Mouse (Mus musculus): ENCODE measurements at regions not wholly inside any gene's neighbourhood (a gene's known extent, or its start where the extent isn't known, plus 50 kb on each side); places are given as distances from the start of the nearest gene placed in this dataset.
A peak's percentile ranks its signal among the peaks of the same experiment; 100 is the strongest.

GRCm38 (mm10) chr3:45523281-45523680 lies 145.1 kb downstream of the Pcdh10 start:
- no peak for DNase-seq (ENCODE audit: low spot score)

- DNase-seq (ENCODE audit: low spot score): no peak
Observed at GRCm38 (mm10) chr3:45547091-45547490, 168.9 kb downstream of the Pcdh10 start.

DNA sequence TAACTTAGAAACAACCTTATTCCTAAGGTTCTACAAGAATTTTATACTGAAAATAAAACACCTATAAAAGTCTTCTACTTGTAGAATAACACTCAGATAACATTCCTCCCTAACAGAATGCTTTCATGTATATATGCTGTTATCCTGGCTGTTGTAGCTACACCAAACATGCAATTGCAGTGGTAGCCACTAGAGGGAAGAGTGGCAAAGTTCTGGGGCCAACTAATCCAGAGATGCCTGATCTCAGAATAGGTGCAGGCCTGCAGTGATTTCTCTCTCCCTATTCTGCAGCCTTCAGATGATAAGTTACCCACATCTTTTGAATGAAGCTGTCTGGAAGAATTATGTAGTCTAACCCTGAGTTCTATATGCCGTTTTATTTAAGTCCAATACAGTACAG lies 177.5 kb downstream of the Pcdh10 start:
- DNase-seq (ENCODE audit: low spot score): peak; percentile 22

GRCm38 (mm10) chr3:45572995-45573394 lies 194.8 kb downstream of the Pcdh10 start:
- DNase-seq (ENCODE audit: low spot score): no peak

GRCm38 (mm10) chr3:45577035-45577434 lies 198.8 kb downstream of the Pcdh10 start:
- DNase-seq (ENCODE audit: low spot score): no peak

GRCm38 (mm10) chr3:45593561-45593960 lies 215.4 kb downstream of the Pcdh10 start:
- no peak for DNase-seq (ENCODE audit: low spot score)

DNA sequence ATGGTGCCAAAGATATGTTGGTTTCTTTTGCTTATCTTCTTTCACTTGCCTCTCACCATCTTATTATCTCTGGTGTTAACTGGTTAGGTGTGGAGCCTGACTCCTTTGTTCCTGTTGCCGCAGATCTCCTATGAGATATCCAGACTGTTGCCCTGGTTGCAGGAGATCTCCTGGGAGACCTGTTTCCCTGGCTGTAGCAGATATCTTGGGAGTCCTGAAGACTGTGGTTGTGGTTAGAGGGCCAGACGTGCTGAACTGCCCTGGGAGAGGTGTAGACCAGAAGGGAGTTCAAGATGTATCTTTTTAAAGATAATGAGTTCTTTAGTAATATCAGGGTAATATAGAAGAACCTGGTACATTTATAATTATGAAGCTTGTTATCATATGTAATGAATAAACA lies 224.1 kb downstream of the Pcdh10 start:
- no peak for DNase-seq (ENCODE audit: low spot score)

DNA sequence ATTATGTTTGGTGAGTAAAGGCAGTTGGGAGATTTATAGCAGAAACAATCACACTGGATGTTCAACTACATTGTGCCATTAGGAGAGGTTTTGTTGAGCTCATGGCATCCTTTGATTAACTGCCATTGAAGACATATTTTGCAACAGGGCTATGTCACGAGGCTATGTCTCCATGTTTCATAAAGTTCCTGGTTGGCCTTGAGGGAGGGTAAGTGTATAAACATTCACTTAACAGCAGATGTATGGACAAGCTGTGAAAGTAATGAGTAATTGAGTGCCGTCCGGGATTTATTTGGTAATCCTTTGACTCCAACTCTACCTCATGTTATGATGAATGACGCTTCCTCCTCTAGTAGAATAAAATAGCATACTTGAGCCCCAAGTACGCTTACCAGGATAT lies 225.0 kb downstream of the Pcdh10 start:
- DNase-seq (ENCODE audit: low spot score): no peak

GRCm38 (mm10) chr3:45620729-45621128 lies 242.5 kb downstream of the Pcdh10 start:
- no peak for DNase-seq (ENCODE audit: low spot score)

- no peak for DNase-seq (ENCODE audit: low spot score)
Observed at GRCm38 (mm10) chr3:45645856-45646450, 267.8 kb downstream of the Pcdh10 start.

DNA sequence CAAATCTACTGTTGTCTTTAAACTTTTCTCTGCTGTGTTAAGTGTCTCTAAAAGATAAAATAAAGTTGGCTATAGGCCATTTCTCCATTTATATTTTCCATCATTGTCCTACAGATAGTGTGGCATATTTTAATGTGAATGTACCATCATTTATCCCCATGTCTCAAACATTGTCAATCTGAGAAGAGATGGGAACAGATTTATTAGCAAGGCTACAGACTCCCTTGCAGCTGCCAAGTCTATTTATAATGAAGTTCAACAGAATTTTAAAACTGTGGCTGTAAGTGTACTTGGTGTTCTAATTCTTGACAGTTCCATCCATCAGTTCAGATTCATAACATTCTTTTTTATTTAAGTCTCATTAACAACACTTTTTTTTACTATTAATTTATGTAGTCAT lies 271.2 kb downstream of the Pcdh10 start:
- no peak for DNase-seq (ENCODE audit: low spot score)

- DNase-seq (ENCODE audit: low spot score): no peak
Observed at GRCm38 (mm10) chr3:45657023-45657422, 278.8 kb downstream of the Pcdh10 start.

GRCm38 (mm10) chr3:45658093-45658776 lies 280.0 kb downstream of the Pcdh10 start:
- DNase-seq (ENCODE audit: low spot score): no peak

- no peak for DNase-seq (ENCODE audit: low spot score)
Observed at GRCm38 (mm10) chr3:45659052-45659451, 280.9 kb downstream of the Pcdh10 start.

GRCm38 (mm10) chr3:45670434-45670833 lies 292.2 kb downstream of the Pcdh10 start:
- DNase-seq (ENCODE audit: low spot score): no peak

DNA sequence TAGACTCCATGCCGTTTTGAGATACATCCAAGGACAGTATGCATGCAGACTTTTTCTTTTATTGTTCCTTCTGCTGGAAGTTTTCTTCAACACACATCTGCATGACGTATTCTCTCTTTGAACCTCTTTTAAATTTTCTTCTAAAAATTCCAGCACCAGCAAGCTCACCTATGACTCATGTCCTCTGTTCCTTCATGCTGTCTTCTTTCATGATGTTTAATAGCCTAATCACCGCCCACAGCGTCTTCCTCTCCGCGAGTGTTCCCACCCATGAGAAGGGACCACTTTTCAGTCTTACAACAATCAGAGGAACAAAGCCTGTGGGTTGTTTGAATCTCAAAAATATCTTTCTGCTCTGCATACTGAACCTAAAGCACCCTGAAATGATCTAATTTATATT lies 299.5 kb downstream of the Pcdh10 start:
- no peak for DNase-seq (ENCODE audit: low spot score)

GRCm38 (mm10) chr3:45681410-45681809 lies 303.2 kb downstream of the Pcdh10 start:
- DNase-seq (ENCODE audit: low spot score): no peak

GRCm38 (mm10) chr3:45707891-45708290 lies 329.7 kb downstream of the Pcdh10 start:
- no peak for DNase-seq (ENCODE audit: low spot score)
